Mouse (Mus musculus) MEL (cell line): ENCODE results near the gene Prrt4. TPM values are rescaled to one million over a fixed set of nuclear protein-coding genes. Genes with fewer than 3 reads are reported as not detected.

Experiments used
- DNase-seq: peaks from one replicate; pipeline ENCODE4 v3.0.0; 2011; ENCODE audit warnings: low read depth, low spot score
- H3K27ac ChIP-seq: 2 replicates; pipeline ENCODE4 v1.5.1; 2012; ENCODE audit warnings: low read depth, mild to moderate bottlenecking, control low read depth, low read length, moderate library complexity; ENCODE audit not compliant: control insufficient read depth
- H3K27me3 ChIP-seq, 2 experiments: fragments of 150-350 bp in 1 of 2; sonication (generic) in 1 of 2; 2 replicates each; pipeline ENCODE4 v1.6.1; 2012; ENCODE audit warnings: low read length in 2 of 2, mild to moderate bottlenecking in 2 of 2, improper control_type of control experiment in 1 of 2, moderate library complexity in 1 of 2; ENCODE audit not compliant: insufficient read depth in 2 of 2, control insufficient read depth in 1 of 2
- H3K36me3 ChIP-seq, 2 experiments: 2 replicates each; pipeline ENCODE4 v1.6.1; 2012 to 2014; ENCODE audit warnings: low read length in 2 of 2, improper control_type of control experiment in 1 of 2, inconsistent platforms in 1 of 2, mild to moderate bottlenecking in 1 of 2; ENCODE audit not compliant: insufficient read depth in 2 of 2, control insufficient read depth in 1 of 2
- H3K4me1 ChIP-seq, 2 experiments: fragments of 150-350 bp in 1 of 2; sonication (generic) in 1 of 2; 2 replicates each; pipeline ENCODE4 v1.6.1; 2012; ENCODE audit warnings: low read length in 2 of 2, improper control_type of control experiment in 1 of 2, mild to moderate bottlenecking in 1 of 2; ENCODE audit not compliant: insufficient read depth in 2 of 2, control insufficient read depth in 1 of 2
- H3K4me3 ChIP-seq, 2 experiments: fragments of 150-350 bp in 1 of 2; sonication (generic) in 1 of 2; 2 replicates each; pipeline ENCODE4 v1.5.1; 2012; ENCODE audit warnings: low read depth in 2 of 2, low read length in 2 of 2, mild to moderate bottlenecking in 2 of 2, moderate library complexity in 2 of 2, control low read depth in 1 of 2, improper control_type of control experiment in 1 of 2; ENCODE audit not compliant: control insufficient read depth in 1 of 2, insufficient read depth in 1 of 2
- H3K79me2 ChIP-seq: 2 replicates; pipeline ENCODE4 v1.6.1; 2012; ENCODE audit warnings: mild to moderate bottlenecking, low read length, moderate library complexity; ENCODE audit not compliant: control insufficient read depth, poor library complexity, insufficient read depth
- H3K9ac ChIP-seq: 2 replicates; pipeline ENCODE4 v1.6.1; 2012; ENCODE audit warnings: low read depth, mild to moderate bottlenecking, control low read depth, low read length, moderate library complexity; ENCODE audit not compliant: control insufficient read depth, poor library complexity, severe bottlenecking
- H3K9me3 ChIP-seq: fragments of 150-350 bp; sonication (generic); replicated peaks from 2 replicates; pipeline ENCODE4 v1.6.1; 2012; ENCODE audit warnings: mild to moderate bottlenecking, low read length, improper control_type of control experiment, moderate library complexity; ENCODE audit not compliant: insufficient read depth
- BHLHE40 ChIP-seq: IDR thresholded peaks from 2 replicates; pipeline ENCODE4 v1.6.1; 2012; ENCODE audit warnings: low read depth, mild to moderate bottlenecking, inconsistent platforms, low read length, improper control_type of control experiment, borderline replicate concordance
- CHD1 ChIP-seq: IDR thresholded peaks from 2 replicates; pipeline ENCODE4 v1.6.1; 2012; ENCODE audit warnings: low read depth, mild to moderate bottlenecking, inconsistent platforms, low read length, improper control_type of control experiment
- CTCF ChIP-seq, 3 experiments: IDR thresholded peaks in 2 of 3; conservative IDR thresholded peaks in 1 of 3; 2 replicates each; pipeline ENCODE4 v1.5.1; 2011 to 2012; ENCODE audit warnings: low read length in 3 of 3, low read depth in 2 of 3, mild to moderate bottlenecking in 2 of 3, improper control_type of control experiment in 1 of 3, inconsistent platforms in 1 of 3, mixed read lengths in 1 of 3, moderate library complexity in 1 of 3; ENCODE audit not compliant: control insufficient read depth in 1 of 3, insufficient read depth in 1 of 3, poor library complexity in 1 of 3, severe bottlenecking in 1 of 3
- E2F4 ChIP-seq: IDR thresholded peaks from 2 replicates; pipeline ENCODE4 v1.6.1; 2011; ENCODE audit warnings: low read depth, low read length, improper control_type of control experiment, borderline replicate concordance
- ELF1 ChIP-seq: IDR thresholded peaks from 2 replicates; pipeline ENCODE4 v1.6.1; 2014; ENCODE audit warnings: low read depth, mild to moderate bottlenecking, inconsistent platforms, low read length, improper control_type of control experiment, moderate library complexity
- EP300 ChIP-seq, 2 experiments: IDR thresholded peaks; 2 replicates each; pipeline ENCODE4 v1.6.1; 2011; ENCODE audit warnings: improper control_type of control experiment in 2 of 2, low read length in 2 of 2, low read depth in 1 of 2, mild to moderate bottlenecking in 1 of 2
- GABPA ChIP-seq: IDR thresholded peaks from 2 replicates; pipeline ENCODE4 v1.6.1; 2012; ENCODE audit warnings: low read depth, mild to moderate bottlenecking, inconsistent platforms, low read length, improper control_type of control experiment, moderate library complexity
- HCFC1 ChIP-seq: IDR thresholded peaks from 2 replicates; pipeline ENCODE4 v1.6.1; 2012; ENCODE audit warnings: low read depth, mild to moderate bottlenecking, inconsistent platforms, low read length, improper control_type of control experiment, moderate library complexity
- JUND ChIP-seq: IDR thresholded peaks from 2 replicates; pipeline ENCODE4 v1.6.1; 2011; ENCODE audit warnings: low read depth, mild to moderate bottlenecking, improper control_type of control experiment, low read length
- KAT2A ChIP-seq: conservative IDR thresholded peaks from 2 replicates; pipeline ENCODE4 v1.6.1; 2012; ENCODE audit warnings: low read depth, low read length, improper control_type of control experiment, inconsistent platforms
- MAX ChIP-seq: IDR thresholded peaks from 2 replicates; pipeline ENCODE4 v1.6.1; 2011; ENCODE audit warnings: low read length, improper control_type of control experiment
- MAZ ChIP-seq: IDR thresholded peaks from 2 replicates; pipeline ENCODE4 v1.6.1; 2012; ENCODE audit warnings: low read depth, mild to moderate bottlenecking, inconsistent platforms, low read length, improper control_type of control experiment
- MEF2A ChIP-seq: IDR thresholded peaks from 2 replicates; pipeline ENCODE4 v1.6.1; 2014; ENCODE audit warnings: low read depth, mild to moderate bottlenecking, inconsistent platforms, low read length, improper control_type of control experiment; ENCODE audit not compliant: poor library complexity, insufficient replicate concordance, severe bottlenecking; ENCODE audit errors: extremely low read depth
- MXI1 ChIP-seq: IDR thresholded peaks from 2 replicates; pipeline ENCODE4 v1.6.1; 2011; ENCODE audit warnings: mild to moderate bottlenecking, low read depth, low read length, improper control_type of control experiment
- POLR2A ChIP-seq, 2 experiments: IDR thresholded peaks; 2 replicates each; pipeline ENCODE4 v1.6.1; 2011 to 2012; ENCODE audit warnings: low read length in 2 of 2, mild to moderate bottlenecking in 2 of 2, control low read depth in 1 of 2, improper control_type of control experiment in 1 of 2, low read depth in 1 of 2, moderate library complexity in 1 of 2; ENCODE audit not compliant: control insufficient read depth in 1 of 2, insufficient read depth in 1 of 2, poor library complexity in 1 of 2
- POLR2AphosphoS5 ChIP-seq: IDR thresholded peaks from 2 replicates; pipeline ENCODE4 v1.6.1; 2012; ENCODE audit warnings: low read depth, borderline replicate concordance, mild to moderate bottlenecking, inconsistent platforms, low read length, moderate library complexity, mixed read lengths
- RAD21 ChIP-seq: IDR thresholded peaks from 2 replicates; pipeline ENCODE4 v1.6.1; 2011; ENCODE audit warnings: mild to moderate bottlenecking, low read depth, low read length, improper control_type of control experiment
- RCOR1 ChIP-seq: IDR thresholded peaks from 2 replicates; pipeline ENCODE4 v1.6.1; 2012; ENCODE audit warnings: low read depth, mild to moderate bottlenecking, inconsistent platforms, low read length, improper control_type of control experiment
- SMC3 ChIP-seq: IDR thresholded peaks from 2 replicates; pipeline ENCODE4 v1.6.1; 2011; ENCODE audit warnings: low read depth, low read length, improper control_type of control experiment
- TBP ChIP-seq: IDR thresholded peaks from 2 replicates; pipeline ENCODE4 v1.8.0; 2011; ENCODE audit warnings: low read depth, low read length, improper control_type of control experiment
- UBTF ChIP-seq: IDR thresholded peaks from 2 replicates; pipeline ENCODE4 v1.6.1; 2012; ENCODE audit warnings: low read depth, mild to moderate bottlenecking, inconsistent platforms, low read length, improper control_type of control experiment, moderate library complexity, borderline replicate concordance; ENCODE audit not compliant: insufficient read depth
- USF1 ChIP-seq: IDR thresholded peaks from 2 replicates; pipeline ENCODE4 v1.6.1; 2014; ENCODE audit warnings: low read depth, mild to moderate bottlenecking, inconsistent platforms, low read length, improper control_type of control experiment, moderate library complexity
- ZKSCAN1 ChIP-seq: IDR thresholded peaks from 2 replicates; pipeline ENCODE4 v1.6.1; 2012; ENCODE audit warnings: low read depth, mild to moderate bottlenecking, inconsistent platforms, low read length, improper control_type of control experiment, moderate library complexity
- ZMIZ1 ChIP-seq: IDR thresholded peaks from 2 replicates; pipeline ENCODE4 v1.6.1; 2012; ENCODE audit warnings: low read depth, mild to moderate bottlenecking, inconsistent platforms, low read length, improper control_type of control experiment, moderate library complexity
- ZNF384 ChIP-seq: IDR thresholded peaks from 2 replicates; pipeline ENCODE4 v1.6.1; 2012; ENCODE audit warnings: low read depth, mild to moderate bottlenecking, inconsistent platforms, low read length, improper control_type of control experiment
- polyA plus RNA-seq, 2 experiments: library from polyadenylated mRNA; stranded (reverse) in 1 of 2; unstranded in 1 of 2; fragments of >175 nt in 1 of 2; fragments of >200 nt in 1 of 2; gene quantifications; 2 replicates each; pipeline versions ENCODE4 v1.2.1 to v1.2.4; 2012; ENCODE audit warnings: low replicate concordance in 2 of 2, low read depth in 1 of 2; ENCODE audit not compliant: insufficient read length in 2 of 2, insufficient read depth in 1 of 2, missing spikeins in 1 of 2
- total RNA-seq: library from RNA; depleted of rRNA; stranded (reverse); fragments of 300-350 nt; gene quantifications from 2 replicates; pipeline ENCODE4 v1.2.3, GENCODE M21; 2012

Prrt4 gene
- total and polyA plus RNA-seq, 3 experiments: 0.17 TPM; not detected in 2

GRCm38 (mm10) chr6:29208178-29208577 lies 28.8 kb upstream of the Prrt4 start:
- H3K4me3 ChIP-seq: no peak overlapping the region
- 0 out of 2 replicates have a peak overlapping the region, but pooled peaks have one; percentile 3 for H3K9ac ChIP-seq
- no peaks in the 10 kb centered on the region for H3K79me2 ChIP-seq
- peak overlapping the region; percentile 20; the same call in 1 of the 2 replicates for H3K27ac ChIP-seq
- no peaks in the 10 kb centered on the region for H3K27me3 ChIP-seq
- H3K9me3 ChIP-seq: no peaks in the 10 kb centered on the region
- TF ChIP-seq RAD21 (no peak), BHLHE40 (0 out of 2 replicates have a peak, but pooled peaks have one; percentile 21), POLR2AphosphoS5 (no peak), ZNF384 (no peak), GABPA (no peak), SMC3 (no peak), UBTF (no peak), ELF1 (no peak), CTCF (IDR thresholded peaks at IDR 0.05 in 2 of 3, conservative IDR thresholded peaks at IDR 0.05 in 1 of 3; ENCODE audit: control insufficient read depth in 1 of 3, insufficient read depth in 1 of 3, low read depth in 2 of 3, low read length in 3 of 3, poor library complexity in 1 of 3, severe bottlenecking in 1 of 3) (no peak)
- DNase-seq: no peak
- peaks cover 13 to 23% of the 10 kb centered on the region in 2 experiments for H3K4me1 ChIP-seq
- H3K36me3 ChIP-seq: peaks cover 3 to 20% of the 10 kb centered on the region in 2 experiments; a peak in 3 of 4 replicates

GRCm38 (mm10) chr6:29207017-29207416 lies 27.6 kb upstream of the Prrt4 start:
- H3K9me3 ChIP-seq: no peaks in the 10 kb centered on the region
- no peaks in the 10 kb centered on the region for H3K27me3 ChIP-seq
- peaks cover 3 to 17% of the 10 kb centered on the region in 2 experiments; a peak in 3 of 4 replicates for H3K36me3 ChIP-seq
- H3K4me3 ChIP-seq: no peak overlapping the region
- H3K4me1 ChIP-seq: peaks cover 8 to 23% of the 10 kb centered on the region in 2 experiments
- no peak for DNase-seq
- no peak for TF ChIP-seq MAX
- no peak for TF ChIP-seq MAZ
- TF ChIP-seq POLR2A (IDR thresholded peaks at IDR 0.05; ENCODE audit: control insufficient read depth in 1 of 2, insufficient read depth in 1 of 2, low read depth in 1 of 2, low read length in 2 of 2, poor library complexity in 1 of 2): no peak
- TF ChIP-seq MXI1: no peak
- TF ChIP-seq ZKSCAN1: no peak
- no peak for TF ChIP-seq MEF2A
- no peak for TF ChIP-seq HCFC1
- TF ChIP-seq E2F4: no peak
- no peak for TF ChIP-seq KAT2A
- no peak for TF ChIP-seq CHD1
- no peak for TF ChIP-seq RCOR1
- TF ChIP-seq USF1: no peak
- no peak for TF ChIP-seq TBP
- no peak for TF ChIP-seq ZMIZ1
- TF ChIP-seq RAD21: no peak
- no peak for TF ChIP-seq ELF1
- TF ChIP-seq JUND: no peak
- no peak for TF ChIP-seq EP300 (IDR thresholded peaks at IDR 0.05; ENCODE audit: low read depth in 1 of 2, low read length in 2 of 2)
- TF ChIP-seq BHLHE40: no peak
- no peak overlapping the region for H3K9ac ChIP-seq
- H3K27ac ChIP-seq: no peak overlapping the region
- no peaks in the 10 kb centered on the region for H3K79me2 ChIP-seq
